Mouse (Mus musculus): ENCODE data around the gene Rccd1. TPM values are rescaled to one million over a fixed set of nuclear protein-coding genes. Genes with fewer than 3 reads are reported as not detected.

Gene Rccd1
- polyA plus RNA-seq, 1 experiment from 2014 or later = 7.5 TPM

DNA sequence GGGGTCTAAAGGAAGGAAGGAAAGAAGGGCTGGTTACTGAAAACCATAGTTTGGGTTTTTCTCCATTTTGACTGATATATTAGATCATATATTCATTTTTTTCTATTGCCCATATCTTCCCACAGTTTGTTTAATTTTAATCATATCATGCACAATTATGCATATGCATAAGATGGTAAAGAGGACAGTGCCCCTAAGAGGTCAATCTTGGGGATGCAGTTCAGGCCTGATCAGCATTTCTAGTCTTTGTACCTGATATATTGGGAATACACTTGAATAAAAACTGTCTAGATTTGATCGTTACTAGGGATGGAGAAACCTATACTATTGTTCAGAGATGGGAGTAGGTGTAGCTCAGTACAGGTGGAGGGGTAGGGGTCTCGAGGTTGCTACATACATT, 43.3 kb downstream of the Rccd1 start:
- H3K9me3 ChIP-seq (replicated peaks; ENCODE audit: control insufficient read depth, low read length) = no peaks in the 10 kb centered on the region
- H3K4me2 ChIP-seq (ENCODE audit: low read depth, low read length) = no peak overlapping the region
- no peaks in the 10 kb centered on the region for H3K27me3 ChIP-seq (ENCODE audit: control insufficient read depth, insufficient read depth, low read length)
- peaks cover 6% of the 10 kb centered on the region for H3K36me3 ChIP-seq (replicated peaks; ENCODE audit: control insufficient read depth, insufficient read depth, low read depth, low read length)
- no peak overlapping the region for H3K27ac ChIP-seq (replicated peaks; ENCODE audit: low read depth, low read length)
- 84% methylated on average over 2 of the region's 2 CpGs for WGBS
- H3K9ac ChIP-seq (replicated peaks; ENCODE audit: low read length) = no peak overlapping the region
- DNase-seq (ENCODE audit: low spot score) = no peak
- H3K4me3 ChIP-seq (ENCODE audit: low read depth, low read length) = no peak overlapping the region
- no peaks in the 10 kb centered on the region for H3K4me1 ChIP-seq (ENCODE audit: control insufficient read depth, insufficient read depth, low read length)
- no peak for ATAC-seq (replicated peaks; ENCODE audit: insufficient number of reproducible peaks, low FRiP score, low TSS enrichment, low read depth)

DNA sequence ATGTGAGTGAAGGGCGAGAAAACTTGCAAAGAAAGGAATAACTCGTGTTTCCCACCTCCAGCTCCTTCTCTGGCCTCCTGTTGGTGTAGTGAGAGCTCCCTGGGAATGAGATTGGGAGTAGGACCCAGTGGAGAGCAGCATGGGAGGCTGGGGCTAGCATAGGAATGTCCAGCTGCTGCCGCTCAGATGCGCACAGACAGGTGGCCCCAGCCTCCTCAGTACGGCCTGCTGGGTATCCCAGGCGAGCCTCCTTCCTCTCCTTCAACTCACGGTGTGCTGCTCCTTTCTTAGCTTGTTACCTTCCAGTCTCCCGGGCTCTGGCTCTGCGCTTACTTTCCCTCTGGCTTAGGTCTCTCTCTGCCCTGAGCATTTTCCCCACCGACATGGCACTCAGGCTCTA, 44.2 kb downstream of the Rccd1 start:
- no peak for DNase-seq (ENCODE audit: low spot score)
- Histone ChIP-seq H3K4me3 (ENCODE audit: low read depth, low read length) (no peak overlapping the region), H3K9ac (replicated peaks; ENCODE audit: low read length) (no peak overlapping the region), H3K27ac (replicated peaks; ENCODE audit: low read depth, low read length) (no peak overlapping the region), H3K4me2 (ENCODE audit: low read depth, low read length) (no peak overlapping the region), H3K4me1 (ENCODE audit: control insufficient read depth, insufficient read depth, low read length) (no peaks in the 10 kb centered on the region), H3K9me3 (replicated peaks; ENCODE audit: control insufficient read depth, low read length) (no peaks in the 10 kb centered on the region), H3K36me3 (replicated peaks; ENCODE audit: control insufficient read depth, insufficient read depth, low read depth, low read length) (peaks cover 7% of the 10 kb centered on the region), H3K27me3 (ENCODE audit: control insufficient read depth, insufficient read depth, low read length) (no peaks in the 10 kb centered on the region)
- no peak for ATAC-seq (replicated peaks; ENCODE audit: insufficient number of reproducible peaks, low FRiP score, low TSS enrichment, low read depth)
- WGBS = 87% methylated on average over 10 of the region's 10 CpGs

DNA sequence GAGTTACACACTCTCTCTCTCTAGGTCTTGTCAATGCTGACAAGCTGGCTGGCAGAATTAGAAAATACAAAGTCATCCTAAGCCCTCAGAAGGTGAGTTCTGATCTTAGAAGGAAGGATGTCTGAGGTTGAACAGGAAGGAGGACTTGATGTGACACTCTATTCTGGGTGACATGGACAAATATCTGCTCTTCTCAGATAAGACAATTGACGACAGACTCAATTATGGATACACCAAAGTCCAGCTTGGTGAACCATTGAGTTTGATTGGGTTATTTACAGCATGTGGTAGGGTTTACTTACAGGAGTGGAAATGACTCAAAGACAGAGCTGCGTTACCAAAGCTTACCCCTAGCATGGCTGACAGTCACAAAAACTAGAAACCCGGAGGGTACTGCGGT, 47.9 kb downstream of the Rccd1 start:
- Histone ChIP-seq H3K4me1 (ENCODE audit: control insufficient read depth, insufficient read depth, low read length) (no peaks in the 10 kb centered on the region), H3K27me3 (ENCODE audit: control insufficient read depth, insufficient read depth, low read length) (no peaks in the 10 kb centered on the region), H3K9me3 (replicated peaks; ENCODE audit: control insufficient read depth, low read length) (peaks cover 5% of the 10 kb centered on the region; the same call in 1 of the 2 replicates), H3K27ac (replicated peaks; ENCODE audit: low read depth, low read length) (no peak overlapping the region), H3K4me3 (ENCODE audit: low read depth, low read length) (no peak overlapping the region), H3K36me3 (replicated peaks; ENCODE audit: control insufficient read depth, insufficient read depth, low read depth, low read length) (peaks cover 20% of the 10 kb centered on the region), H3K4me2 (ENCODE audit: low read depth, low read length) (no peak overlapping the region), H3K9ac (replicated peaks; ENCODE audit: low read length) (no peak overlapping the region)
- no peak for DNase-seq (ENCODE audit: low spot score)
- 96% methylated on average over 4 of the region's 4 CpGs for WGBS
- ATAC-seq (replicated peaks; ENCODE audit: insufficient number of reproducible peaks, low FRiP score, low TSS enrichment, low read depth) = no peak

DNA sequence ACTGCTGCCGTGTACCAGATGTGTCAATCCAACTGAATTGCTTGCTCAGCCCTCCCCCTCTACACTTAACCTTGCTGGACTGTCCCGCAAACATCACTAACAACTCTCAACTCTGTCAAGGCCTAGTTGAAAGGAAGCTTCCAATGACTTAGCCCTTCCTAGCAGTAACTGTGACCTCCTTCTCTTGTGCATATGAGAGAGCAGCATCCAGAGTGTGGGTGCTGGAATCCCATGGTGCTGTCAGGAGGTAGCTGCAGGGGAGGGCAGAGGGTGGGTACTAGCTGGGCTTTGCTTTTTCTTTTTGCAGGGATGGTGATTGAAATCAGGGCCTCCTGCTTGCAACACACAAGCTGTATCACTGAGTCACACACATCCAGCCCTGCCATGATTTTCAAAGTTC, 50.8 kb downstream of the Rccd1 start:
- no peaks in the 10 kb centered on the region for H3K27me3 ChIP-seq (ENCODE audit: control insufficient read depth, insufficient read depth, low read length)
- WGBS = 92% methylated on average over 2 of the region's 2 CpGs
- ATAC-seq (replicated peaks; ENCODE audit: insufficient number of reproducible peaks, low FRiP score, low TSS enrichment, low read depth) (no peak), DNase-seq (ENCODE audit: low spot score) (no peak)
- H3K4me3 ChIP-seq (ENCODE audit: low read depth, low read length) = no peak overlapping the region
- H3K9ac ChIP-seq (replicated peaks; ENCODE audit: low read length) = no peak overlapping the region
- no peaks in the 10 kb centered on the region for H3K4me1 ChIP-seq (ENCODE audit: control insufficient read depth, insufficient read depth, low read length)
- peaks cover 20% of the 10 kb centered on the region for H3K36me3 ChIP-seq (replicated peaks; ENCODE audit: control insufficient read depth, insufficient read depth, low read depth, low read length)
- H3K9me3 ChIP-seq (replicated peaks; ENCODE audit: control insufficient read depth, low read length) = peaks cover 5% of the 10 kb centered on the region; the same call in 1 of the 2 replicates
- no peak overlapping the region for H3K27ac ChIP-seq (replicated peaks; ENCODE audit: low read depth, low read length)
- no peak overlapping the region for H3K4me2 ChIP-seq (ENCODE audit: low read depth, low read length)

DNA sequence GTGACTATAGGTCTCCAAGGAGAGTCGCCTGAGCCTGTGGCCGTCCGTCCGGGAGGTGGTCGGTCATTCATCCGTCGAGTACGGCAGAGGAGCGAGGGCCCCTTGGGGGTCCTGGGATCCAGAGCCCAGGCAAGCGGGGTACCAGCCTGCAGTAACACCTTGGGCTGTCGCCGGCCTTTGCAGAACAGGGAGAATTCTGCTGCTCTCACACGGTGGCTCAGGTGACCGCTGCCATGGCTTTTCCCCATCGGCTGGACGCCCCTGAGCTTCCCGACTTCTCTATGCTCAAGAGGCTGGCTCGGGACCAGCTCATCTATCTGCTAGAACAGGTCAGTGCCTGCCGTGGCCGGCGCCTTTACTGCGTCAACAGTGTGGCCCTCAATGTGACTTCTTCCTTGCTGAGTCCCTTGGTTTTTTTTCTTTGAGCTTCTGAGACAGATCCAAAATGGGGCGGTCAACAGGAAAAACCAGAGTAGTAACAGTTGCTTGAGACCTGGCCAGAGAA, 54.5 kb downstream of the Rccd1 start:
- Histone ChIP-seq H3K9ac (replicated peaks; ENCODE audit: low read length) (peak overlapping the region; percentile 69), H3K4me1 (ENCODE audit: control insufficient read depth, insufficient read depth, low read length) (no peaks in the 10 kb centered on the region), H3K27ac (replicated peaks; ENCODE audit: low read depth, low read length) (no peak overlapping the region), H3K4me2 (ENCODE audit: low read depth, low read length) (peak overlapping the region; percentile 85), H3K4me3 (ENCODE audit: low read depth, low read length) (peak overlapping the region; percentile 77), H3K36me3 (replicated peaks; ENCODE audit: control insufficient read depth, insufficient read depth, low read depth, low read length) (peaks cover 11% of the 10 kb centered on the region), H3K27me3 (ENCODE audit: control insufficient read depth, insufficient read depth, low read length) (no peaks in the 10 kb centered on the region), H3K9me3 (replicated peaks; ENCODE audit: control insufficient read depth, low read length) (peaks cover 4% of the 10 kb centered on the region; the same call in 1 of the 2 replicates)
- WGBS = 2% methylated on average over 23 of the region's 23 CpGs
- ATAC-seq (replicated peaks; ENCODE audit: insufficient number of reproducible peaks, low FRiP score, low TSS enrichment, low read depth) (peak; percentile 65), DNase-seq (ENCODE audit: low spot score) (peak; percentile 4)

DNA sequence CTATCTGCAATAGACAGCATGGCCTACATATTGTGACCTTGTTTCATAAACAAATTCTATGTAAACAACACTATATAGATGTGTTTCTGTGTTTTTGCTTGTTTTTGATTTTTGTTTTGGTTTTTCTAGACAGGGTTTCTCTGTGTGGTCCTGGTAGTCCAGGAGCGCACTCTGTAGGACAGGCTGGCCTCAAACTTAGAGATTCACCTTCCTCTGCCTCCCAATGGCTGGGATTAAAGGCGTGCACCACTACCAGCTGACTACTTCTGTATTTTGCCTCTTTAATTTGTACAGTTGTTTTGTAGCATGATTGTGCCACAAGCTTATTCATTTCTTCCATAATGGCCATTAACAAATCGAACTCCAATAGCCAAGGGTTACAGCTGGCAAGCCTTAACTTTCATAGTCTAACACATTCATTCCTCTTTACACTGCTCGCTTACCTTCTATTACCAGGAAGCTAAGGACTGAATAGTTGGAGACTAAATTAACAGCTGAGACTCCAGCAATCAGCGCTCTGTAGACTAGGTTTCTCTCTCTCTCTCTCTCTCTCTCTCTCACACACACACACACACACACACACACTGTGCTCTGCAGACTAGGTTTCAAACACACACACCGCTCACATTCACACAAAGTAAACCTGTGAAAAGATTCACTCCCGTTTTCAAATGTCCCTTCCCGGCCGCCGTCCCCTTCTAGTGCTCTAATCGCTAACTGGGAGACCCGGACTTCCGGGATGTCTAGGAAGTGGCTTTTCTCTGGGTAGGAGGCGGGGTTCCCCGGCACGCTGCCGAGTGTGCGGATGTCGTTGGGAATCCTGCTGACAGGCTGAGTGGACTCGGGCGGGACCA, 55.1 kb downstream of the Rccd1 start, which contains the start of gene Vps33b:
Gene Vps33b (plus strand): TSS at position 753 of the 854 bp plus-strand sequence.
- Histone ChIP-seq H3K4me2 (ENCODE audit: low read depth, low read length) (peak within 1 kb of the TSS; percentile 85), H3K27ac (replicated peaks; ENCODE audit: low read depth, low read length) (no peak within 1 kb of the TSS), H3K36me3 (replicated peaks; ENCODE audit: control insufficient read depth, insufficient read depth, low read depth, low read length) (peaks cover 4% of the 10 kb centered on the region), H3K9ac (replicated peaks; ENCODE audit: low read length) (peak within 1 kb of the TSS; percentile 69), H3K27me3 (ENCODE audit: control insufficient read depth, insufficient read depth, low read length) (no peaks in the 10 kb centered on the region), H3K4me1 (ENCODE audit: control insufficient read depth, insufficient read depth, low read length) (no peaks in the 10 kb centered on the region), H3K4me3 (ENCODE audit: low read depth, low read length) (peak within 1 kb of the TSS; percentile 77), H3K9me3 (replicated peaks; ENCODE audit: control insufficient read depth, low read length) (no peaks in the 10 kb centered on the region)
- DNase-seq (ENCODE audit: low spot score) = peak; percentile 97
- 5% methylated on average over 21 of the region's 21 CpGs for WGBS
- peak; percentile 90 for ATAC-seq (replicated peaks; ENCODE audit: insufficient number of reproducible peaks, low FRiP score, low TSS enrichment, low read depth)

DNA sequence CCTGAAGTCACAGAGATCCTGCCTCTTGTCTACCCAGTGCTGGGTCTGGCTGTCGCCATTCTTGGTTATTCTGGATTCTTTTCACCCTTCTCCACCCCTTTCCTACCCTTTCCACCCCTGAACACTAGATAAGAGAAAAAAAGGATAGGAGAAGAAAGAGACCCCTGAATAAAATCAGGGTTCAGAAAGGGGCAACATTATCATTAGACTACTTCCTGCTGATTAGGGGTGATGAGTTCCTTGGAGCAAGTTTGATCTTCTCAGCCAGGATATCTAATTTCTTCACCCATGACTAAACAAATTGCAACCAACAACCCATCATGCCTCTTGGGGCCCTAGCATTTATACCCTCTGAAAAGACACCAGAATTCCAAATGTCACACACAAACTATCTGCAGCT, 56.5 kb downstream of the Rccd1 start:
- H3K4me2 ChIP-seq (ENCODE audit: low read depth, low read length) = no peak overlapping the region
- DNase-seq (ENCODE audit: low spot score) (no peak), ATAC-seq (replicated peaks; ENCODE audit: insufficient number of reproducible peaks, low FRiP score, low TSS enrichment, low read depth) (no peak)
- no peaks in the 10 kb centered on the region for H3K27me3 ChIP-seq (ENCODE audit: control insufficient read depth, insufficient read depth, low read length)
- peaks cover 2% of the 10 kb centered on the region; the same call in 1 of the 2 replicates for H3K36me3 ChIP-seq (replicated peaks; ENCODE audit: control insufficient read depth, insufficient read depth, low read depth, low read length)
- H3K9me3 ChIP-seq (replicated peaks; ENCODE audit: control insufficient read depth, low read length) = no peaks in the 10 kb centered on the region
- no peaks in the 10 kb centered on the region for H3K4me1 ChIP-seq (ENCODE audit: control insufficient read depth, insufficient read depth, low read length)
- 76% methylated on average over 1 of the region's 1 CpGs for WGBS
- H3K4me3 ChIP-seq (ENCODE audit: low read depth, low read length) = no peak overlapping the region
- H3K27ac ChIP-seq (replicated peaks; ENCODE audit: low read depth, low read length) = no peak overlapping the region
- no peak overlapping the region for H3K9ac ChIP-seq (replicated peaks; ENCODE audit: low read length)

DNA sequence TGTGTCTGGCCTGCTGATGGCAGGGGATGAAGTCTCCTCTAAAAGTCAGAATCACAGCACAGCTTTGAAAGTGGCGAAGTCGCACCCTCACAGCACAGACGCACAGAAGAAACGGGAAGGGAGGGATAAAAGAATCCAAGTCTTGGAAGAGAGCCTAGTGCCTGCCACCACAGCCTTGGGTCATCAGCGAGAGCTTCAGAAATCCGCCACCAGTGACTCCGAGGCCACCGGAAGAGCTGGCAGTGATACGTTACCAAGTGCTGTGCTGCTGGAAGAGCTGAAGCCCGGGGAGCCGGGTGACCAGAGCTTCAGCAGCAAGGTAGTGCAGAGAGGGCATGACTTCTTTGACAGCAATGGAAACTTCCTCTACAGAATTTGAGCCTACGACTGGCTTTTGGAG, 59.6 kb downstream of the Rccd1 start:
- Histone ChIP-seq H3K4me1 (ENCODE audit: control insufficient read depth, insufficient read depth, low read length) (no peaks in the 10 kb centered on the region), H3K9me3 (replicated peaks; ENCODE audit: control insufficient read depth, low read length) (no peaks in the 10 kb centered on the region), H3K4me2 (ENCODE audit: low read depth, low read length) (no peak overlapping the region), H3K27me3 (ENCODE audit: control insufficient read depth, insufficient read depth, low read length) (no peaks in the 10 kb centered on the region), H3K4me3 (ENCODE audit: low read depth, low read length) (no peak overlapping the region), H3K9ac (replicated peaks; ENCODE audit: low read length) (no peak overlapping the region), H3K36me3 (replicated peaks; ENCODE audit: control insufficient read depth, insufficient read depth, low read depth, low read length) (no peaks in the 10 kb centered on the region; the same call in 1 of the 2 replicates), H3K27ac (replicated peaks; ENCODE audit: low read depth, low read length) (no peak overlapping the region)
- DNase-seq (ENCODE audit: low spot score) = no peak
- ATAC-seq (replicated peaks; ENCODE audit: insufficient number of reproducible peaks, low FRiP score, low TSS enrichment, low read depth) = no peak
- 95% methylated on average over 12 of the region's 12 CpGs for whole genome bisulfite sequencing

Data from embryonic facial prominence, embryonic 11.5 days (tissue).